Mouse (Mus musculus) c-Kit-positive CD71-negative TER-119-negative erythroid progenitor cells, embryonic 14.5 days (primary cell): ENCODE results near the gene Hnrnpf.

Experiments used
- DNase-seq: peaks from one replicate; pipeline ENCODE4 v3.0.0-alpha.2; 2013; ENCODE audit warnings: low read depth

Hnrnpf gene

GRCm38 (mm10) chr6:117920659-117921640 is 20.8 kb downstream of the Hnrnpf start:
- no peak for DNase-seq

GRCm38 (mm10) chr6:117922041-117922440 is 21.9 kb downstream of the Hnrnpf start:
- no peak for DNase-seq

- DNase-seq = no peak
These were observed 26.9 kb downstream of the Hnrnpf start for GRCm38 (mm10) chr6:117926871-117927491.

GRCm38 (mm10) chr6:117927955-117928354 is 27.8 kb downstream of the Hnrnpf start:
- DNase-seq = no peak

GRCm38 (mm10) chr6:117928746-117929145 is 28.6 kb downstream of the Hnrnpf start:
- no peak for DNase-seq

GRCm38 (mm10) chr6:117929945-117930655 is 30.0 kb downstream of the Hnrnpf start:
- DNase-seq = no peak

- DNase-seq = no peak
These were observed 32.4 kb downstream of the Hnrnpf start for GRCm38 (mm10) chr6:117932325-117933051.

- no peak for DNase-seq
These were observed 34.2 kb downstream of the Hnrnpf start for GRCm38 (mm10) chr6:117934301-117934700.

GRCm38 (mm10) chr6:117935681-117936612 is 35.8 kb downstream of the Hnrnpf start:
- DNase-seq = no peak

- no peak for DNase-seq
These were observed 37.3 kb downstream of the Hnrnpf start, which contains the start of gene Fxyd4 for GRCm38 (mm10) chr6:117937222-117937932. Fxyd4 (minus strand) TSS chr6:117937692.

GRCm38 (mm10) chr6:117938951-117939350 is 38.8 kb downstream of the Hnrnpf start:
- no peak for DNase-seq

GRCm38 (mm10) chr6:117942769-117943168 is 42.6 kb downstream of the Hnrnpf start:
- no peak for DNase-seq

GRCm38 (mm10) chr6:117943899-117944298 is 43.8 kb downstream of the Hnrnpf start:
- no peak for DNase-seq

GRCm38 (mm10) chr6:117952330-117952729 is 52.2 kb downstream of the Hnrnpf start:
- DNase-seq = no peak

- no peak for DNase-seq
These were observed 56.0 kb downstream of the Hnrnpf start for GRCm38 (mm10) chr6:117956161-117956560.

GRCm38 (mm10) chr6:117956851-117957501 is 56.9 kb downstream of the Hnrnpf start:
- DNase-seq = no peak

GRCm38 (mm10) chr6:117963201-117963600 is 63.1 kb downstream of the Hnrnpf start:
- no peak for DNase-seq

GRCm38 (mm10) chr6:117966729-117967128 is 66.6 kb downstream of the Hnrnpf start:
- DNase-seq = no peak
